Mouse (Mus musculus) liver, embryonic 16.5 days (tissue): ENCODE results near the gene Gm28042. TPM values are rescaled to one million over a fixed set of nuclear protein-coding genes. Genes with fewer than 3 reads are reported as not detected.

Experiments used
- ATAC-seq: fragments of 200-750 bp; cut with Nextera tagmentation; 2 replicates; pipeline ENCODE4 v1.8.0; 2017; ENCODE audit warnings: low read depth, mild to moderate bottlenecking, moderate number of reproducible peaks, moderate library complexity
- H3K27ac ChIP-seq: fragments of 300-500 bp; sonication (generic); 2 replicates; pipeline ENCODE4 v1.5.1; 2014; ENCODE audit warnings: mild to moderate bottlenecking, low read length
- H3K27me3 ChIP-seq: fragments of 300-500 bp; sonication (generic); 2 replicates; pipeline ENCODE4 v1.6.1; 2014; ENCODE audit warnings: low read depth, low read length, mixed read lengths; ENCODE audit not compliant: control insufficient read depth, insufficient read depth
- H3K36me3 ChIP-seq: fragments of 300-500 bp; sonication (generic); 2 replicates; pipeline ENCODE4 v1.6.1; 2014; ENCODE audit warnings: mild to moderate bottlenecking; ENCODE audit not compliant: control insufficient read depth, insufficient read depth
- H3K4me1 ChIP-seq: fragments of 300-500 bp; sonication (generic); 2 replicates; pipeline ENCODE4 v1.6.1; 2014; ENCODE audit warnings: low read depth, low read length, mixed read lengths; ENCODE audit not compliant: control insufficient read depth
- H3K4me2 ChIP-seq: fragments of 300-500 bp; sonication (generic); 2 replicates; pipeline ENCODE4 v1.6.1; 2014; ENCODE audit warnings: low read depth, low read length, mixed read lengths
- H3K4me3 ChIP-seq: fragments of 300-500 bp; sonication (generic); 2 replicates; pipeline ENCODE4 v1.5.1; 2014; ENCODE audit warnings: low read depth, mild to moderate bottlenecking, low read length
- H3K9ac ChIP-seq: fragments of 300-500 bp; sonication (generic); 2 replicates; pipeline ENCODE4 v1.6.1; 2014; ENCODE audit warnings: low read depth, low read length
- H3K9me3 ChIP-seq: fragments of 300-500 bp; sonication (generic); replicated peaks from 2 replicates; pipeline ENCODE4 v1.6.1; 2016; ENCODE audit warnings: low read length; ENCODE audit not compliant: control insufficient read depth
- WGBS: fragments of 180-500 bp; shearing (Covaris S2); extraction: QIAGEN DNeasy Blood & Tissue Kit; methylation state at CpG from one replicate; pipeline ENCODE4 v1.1.7; 2014; ENCODE audit not compliant: insufficient replicate concordance; 5-methylcytosine and 5-hydroxymethylcytosine counted together
- polyA plus RNA-seq: library from polyadenylated mRNA; unstranded; fragments of >200 nt; fragmentation: Nextera tagmentation; extraction: Ambion mirVana; gene quantifications from 2 replicates; pipeline ENCODE4 v1.2.1, GENCODE M21; 2015

The Gm28042 gene
- polyA plus RNA-seq = 0.56 and 1.1 TPM in 2 replicates

DNA sequence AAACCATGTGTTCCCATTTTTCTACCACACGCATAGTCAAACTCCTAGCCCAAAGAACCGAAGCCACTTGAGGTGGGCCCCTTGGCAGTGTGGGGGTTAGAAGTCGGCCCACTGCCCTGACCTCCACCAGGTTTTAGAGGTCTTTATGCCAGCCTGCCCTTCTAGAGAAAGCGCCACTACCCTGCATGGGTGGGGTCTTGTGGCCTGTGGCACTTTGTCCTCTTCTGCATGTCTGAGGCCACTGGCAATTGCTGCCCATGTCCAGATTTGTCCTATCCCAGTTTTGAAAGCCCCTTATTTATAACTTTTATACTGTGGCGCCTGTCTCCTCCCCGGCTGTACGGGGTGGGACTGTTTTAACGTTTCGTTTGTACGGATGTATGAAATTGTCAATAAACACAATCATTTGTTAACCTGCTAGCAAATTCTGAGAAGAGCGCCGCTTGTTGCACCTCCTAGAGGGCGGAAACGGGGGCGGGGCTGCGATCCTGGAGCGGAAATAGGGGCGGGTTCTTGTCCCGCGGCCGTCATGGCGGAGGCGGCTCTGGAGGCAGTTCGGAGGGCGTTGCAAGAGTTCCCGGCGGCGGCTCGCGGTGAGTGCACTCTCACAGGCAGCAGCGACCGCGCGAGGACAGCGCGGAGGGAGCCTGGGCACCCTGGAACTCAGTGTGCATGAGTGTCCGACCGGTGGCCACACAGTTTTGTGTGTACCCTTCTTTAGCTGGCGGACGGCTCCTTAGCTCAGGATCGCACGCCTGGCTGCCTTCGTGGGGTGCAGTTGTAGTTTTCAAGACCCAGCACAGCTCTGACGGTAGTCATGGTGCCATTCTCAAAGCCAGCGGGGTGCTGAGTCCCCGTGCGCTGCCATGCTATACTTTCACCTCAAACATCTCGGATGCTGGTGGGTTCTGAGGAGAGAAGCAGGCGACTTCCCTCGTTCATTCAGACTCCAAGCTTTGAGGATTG is at the start of gene Gm28042, which contains the start of gene Jmjd7:
Gene Gm28042 (plus strand): TSS at position 510 of the 966 bp plus-strand sequence.
Gene Jmjd7 (plus strand): TSS at position 500 of the 966 bp plus-strand sequence.
- Histone ChIP-seq H3K4me3 (peak within 1 kb of the TSS; percentile 80), H3K9ac (peak within 1 kb of the TSS; percentile 86), H3K36me3 (no peaks in the 10 kb centered on the region; the same call in 1 of the 2 replicates), H3K4me1 (peaks cover 19% of the 10 kb centered on the region), H3K9me3 (no peaks in the 10 kb centered on the region), H3K27me3 (no peaks in the 10 kb centered on the region), H3K4me2 (peak within 1 kb of the TSS; percentile 97), H3K27ac (peak within 1 kb of the TSS; percentile 86)
- 5% methylated on average over 50 of the region's 50 CpGs for WGBS
- peak; percentile 94 for ATAC-seq

- H3K4me2 ChIP-seq = no peak overlapping the region
- H3K27me3 ChIP-seq = no peaks in the 10 kb centered on the region
- no peaks in the 10 kb centered on the region for H3K9me3 ChIP-seq
- H3K4me1 ChIP-seq = no peaks in the 10 kb centered on the region
- H3K27ac ChIP-seq = no peak overlapping the region
- 69% methylated on average over 7 of the region's 7 CpGs for WGBS
- no peak overlapping the region for H3K9ac ChIP-seq
- no peaks in the 10 kb centered on the region for H3K36me3 ChIP-seq
- no peak for ATAC-seq
- H3K4me3 ChIP-seq = no peak overlapping the region
Observed at GRCm38 (mm10) chr2:119980343-119980986, 46.8 kb upstream of the Gm28042 start.

DNA sequence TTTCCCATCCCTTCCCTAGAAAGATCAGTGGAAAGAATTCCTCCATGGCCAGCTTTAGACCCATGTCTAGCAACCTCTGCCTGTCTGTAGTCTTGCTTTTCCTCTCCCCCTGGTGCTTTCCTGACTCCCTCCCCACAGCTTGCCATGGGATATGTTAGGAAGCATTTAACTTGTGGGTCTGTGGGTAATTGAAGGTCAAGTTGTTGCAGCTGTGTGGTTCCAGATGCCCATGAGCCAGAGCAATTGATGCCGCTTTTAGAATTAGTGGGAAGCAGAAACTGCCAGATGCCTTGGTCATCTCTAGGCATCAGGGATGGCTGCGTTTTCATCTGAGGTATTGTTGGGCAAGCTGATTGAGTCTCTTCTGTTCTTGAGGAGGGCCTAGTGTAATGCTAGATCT is 45.7 kb upstream of the Gm28042 start:
- Histone ChIP-seq H3K27me3 (no peaks in the 10 kb centered on the region), H3K4me3 (no peak overlapping the region), H3K9ac (no peak overlapping the region), H3K9me3 (no peaks in the 10 kb centered on the region), H3K4me2 (no peak overlapping the region), H3K36me3 (no peaks in the 10 kb centered on the region), H3K4me1 (no peaks in the 10 kb centered on the region), H3K27ac (no peak overlapping the region)
- WGBS = 77% methylated on average over 2 of the region's 2 CpGs
- no peak for ATAC-seq

GRCm38 (mm10) chr2:119985871-119986270 is 41.4 kb upstream of the Gm28042 start:
- 72% methylated on average over 8 of the region's 8 CpGs for WGBS
- no peak overlapping the region for H3K4me2 ChIP-seq
- no peak for ATAC-seq
- H3K36me3 ChIP-seq = no peaks in the 10 kb centered on the region
- H3K27me3 ChIP-seq = no peaks in the 10 kb centered on the region
- no peak overlapping the region for H3K27ac ChIP-seq
- no peaks in the 10 kb centered on the region for H3K4me1 ChIP-seq
- H3K4me3 ChIP-seq = no peak overlapping the region
- no peak overlapping the region for H3K9ac ChIP-seq
- no peaks in the 10 kb centered on the region for H3K9me3 ChIP-seq

- no peak for ATAC-seq
- Histone ChIP-seq H3K27me3 (no peaks in the 10 kb centered on the region), H3K9ac (no peak overlapping the region), H3K36me3 (no peaks in the 10 kb centered on the region), H3K4me3 (no peak overlapping the region), H3K4me1 (no peaks in the 10 kb centered on the region), H3K4me2 (no peak overlapping the region), H3K9me3 (no peaks in the 10 kb centered on the region), H3K27ac (no peak overlapping the region)
- WGBS = 65% methylated on average over 6 of the region's 6 CpGs
Observed at GRCm38 (mm10) chr2:119986369-119986768, 40.9 kb upstream of the Gm28042 start.

- ATAC-seq = no peak
- no peaks in the 10 kb centered on the region for H3K27me3 ChIP-seq
- H3K9ac ChIP-seq = no peak overlapping the region
- no peaks in the 10 kb centered on the region for H3K4me1 ChIP-seq
- no peak overlapping the region for H3K4me2 ChIP-seq
- H3K9me3 ChIP-seq = no peaks in the 10 kb centered on the region
- WGBS = 76% methylated on average over 2 of the region's 2 CpGs
- no peak overlapping the region for H3K4me3 ChIP-seq
- no peaks in the 10 kb centered on the region for H3K36me3 ChIP-seq
- H3K27ac ChIP-seq = no peak overlapping the region
Observed at GRCm38 (mm10) chr2:119987441-119987840, 39.9 kb upstream of the Gm28042 start.

DNA sequence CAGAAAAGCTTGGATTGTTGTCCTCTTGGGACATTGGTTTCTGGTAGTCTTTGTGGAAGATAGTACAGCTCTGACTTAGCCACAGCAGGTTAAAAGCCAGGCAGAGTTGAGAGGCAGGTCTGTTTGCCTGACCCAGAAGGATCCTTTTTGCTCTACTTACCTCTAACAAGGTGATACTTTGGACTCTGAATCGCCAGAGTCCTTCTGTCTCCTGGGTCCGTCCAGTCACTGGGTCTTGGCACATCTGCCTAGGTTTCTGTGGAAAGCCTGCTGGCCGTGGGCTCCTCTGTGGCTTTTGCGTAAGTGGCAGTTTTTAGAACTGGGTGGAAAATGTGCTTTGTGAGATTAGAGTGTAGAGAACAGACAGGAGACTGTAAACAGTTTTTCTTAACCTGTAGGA is 38.3 kb upstream of the Gm28042 start:
- no peak overlapping the region for H3K4me2 ChIP-seq
- 51% methylated on average over 4 of the region's 4 CpGs for WGBS
- no peak overlapping the region for H3K27ac ChIP-seq
- no peaks in the 10 kb centered on the region for H3K4me1 ChIP-seq
- no peak overlapping the region for H3K9ac ChIP-seq
- ATAC-seq = no peak
- H3K9me3 ChIP-seq = no peaks in the 10 kb centered on the region
- H3K27me3 ChIP-seq = no peaks in the 10 kb centered on the region
- H3K36me3 ChIP-seq = no peaks in the 10 kb centered on the region
- no peak overlapping the region for H3K4me3 ChIP-seq

GRCm38 (mm10) chr2:119990881-119991280 is 36.4 kb upstream of the Gm28042 start:
- Histone ChIP-seq H3K36me3 (no peaks in the 10 kb centered on the region), H3K27me3 (no peaks in the 10 kb centered on the region), H3K4me1 (peaks cover 3% of the 10 kb centered on the region), H3K27ac (no peak overlapping the region), H3K4me3 (no peak overlapping the region), H3K9me3 (no peaks in the 10 kb centered on the region), H3K9ac (no peak overlapping the region), H3K4me2 (no peak overlapping the region)
- ATAC-seq = no peak
- WGBS = 69% methylated on average over 6 of the region's 6 CpGs

DNA sequence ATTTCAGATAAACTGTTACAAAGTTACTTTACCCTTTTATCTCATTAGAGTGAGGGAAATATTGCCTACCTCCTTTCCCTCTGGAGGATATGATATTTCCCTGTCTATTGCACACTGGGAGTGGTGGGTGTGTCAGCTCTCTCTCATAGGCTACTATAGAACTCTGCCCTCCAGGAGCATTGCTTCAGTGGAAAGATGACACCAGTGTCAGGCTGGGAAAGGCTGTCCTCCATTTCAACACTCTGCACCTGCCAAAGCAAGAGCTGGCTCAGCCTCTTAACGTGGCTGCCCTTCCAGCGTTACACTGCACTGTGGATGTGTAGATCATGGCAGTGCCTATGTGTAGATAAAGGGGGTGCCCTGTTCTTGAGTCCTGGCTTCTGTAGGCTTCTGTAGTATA is 34.9 kb upstream of the Gm28042 start:
- Histone ChIP-seq H3K27me3 (no peaks in the 10 kb centered on the region), H3K27ac (no peak overlapping the region), H3K36me3 (no peaks in the 10 kb centered on the region), H3K9ac (no peak overlapping the region), H3K9me3 (no peaks in the 10 kb centered on the region), H3K4me3 (no peak overlapping the region), H3K4me2 (no peak overlapping the region), H3K4me1 (peaks cover 3% of the 10 kb centered on the region)
- 70% methylated on average over 2 of the region's 2 CpGs for WGBS
- ATAC-seq = no peak; the same call in 1 of the 2 replicates
